Mouse (Mus musculus): ENCODE measurements around the gene Sdhd. TPM values are rescaled to one million over a fixed set of nuclear protein-coding genes. Genes with fewer than 3 reads are reported as not detected.

Sdhd gene
- polyA plus RNA-seq, 1 experiment from 2014 or later: 254 TPM

DNA sequence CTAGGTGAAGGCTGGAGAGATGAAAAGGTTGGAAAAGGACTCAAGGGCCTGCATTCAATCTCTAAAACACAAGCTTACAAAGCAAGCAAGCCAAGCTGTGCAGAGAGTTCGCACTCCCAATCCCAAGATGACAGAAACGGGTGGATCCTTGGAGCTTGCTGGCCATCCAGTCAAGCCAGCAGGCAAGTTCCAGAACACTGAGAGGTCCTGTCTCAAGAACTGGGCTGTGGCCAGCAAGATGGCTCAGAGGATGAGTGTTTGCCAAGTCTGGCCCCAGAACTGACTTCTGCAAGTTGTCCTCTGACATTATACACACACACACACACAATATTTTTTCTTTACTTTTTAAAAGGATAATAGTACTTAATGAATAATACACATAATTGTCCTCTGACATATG is 35.7 kb downstream of the Sdhd start:
- Histone ChIP-seq H3K27ac (ENCODE audit: low read depth, low read length) (no peak overlapping the region), H3K4me1 (replicated peaks; ENCODE audit: control insufficient read depth, insufficient read depth, low read length) (no peaks in the 10 kb centered on the region), H3K4me2 (replicated peaks; ENCODE audit: low read depth, low read length) (no peak overlapping the region), H3K9me3 (ENCODE audit: control insufficient read depth, low read length) (no peaks in the 10 kb centered on the region), H3K4me3 (ENCODE audit: low read depth, low read length) (no peak overlapping the region), H3K36me3 (ENCODE audit: control insufficient read depth, insufficient read depth, low read length) (no peaks in the 10 kb centered on the region), H3K27me3 (ENCODE audit: control insufficient read depth, insufficient read depth, low read length) (no peaks in the 10 kb centered on the region), H3K9ac (ENCODE audit: low read depth, low read length) (no peak overlapping the region)
- ATAC-seq (ENCODE audit: low FRiP score) (no peak), DNase-seq (ENCODE audit: low spot score) (no peak)
- 91% methylated on average over 2 of the region's 2 CpGs for WGBS

DNA sequence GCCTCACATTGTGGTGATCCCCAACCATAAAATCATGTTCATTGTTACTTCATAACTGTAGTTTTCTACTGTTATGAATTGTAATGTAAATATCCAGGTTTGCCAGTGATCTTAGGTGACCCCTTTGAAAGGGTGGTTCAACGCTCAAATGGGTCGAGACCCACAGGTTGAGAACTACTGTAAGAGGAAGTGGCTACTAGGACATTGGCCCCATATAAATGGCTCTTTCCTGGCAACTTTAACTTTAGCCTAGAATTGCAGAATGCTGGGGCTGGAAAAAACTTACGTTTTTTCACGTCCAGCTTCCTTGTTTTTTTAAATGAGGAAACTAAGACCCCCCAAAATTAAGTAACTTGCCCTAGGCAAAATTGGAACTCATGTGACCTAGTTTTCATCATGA is 36.2 kb downstream of the Sdhd start:
- Histone ChIP-seq H3K27me3 (ENCODE audit: control insufficient read depth, insufficient read depth, low read length) (no peaks in the 10 kb centered on the region), H3K9ac (ENCODE audit: low read depth, low read length) (no peak overlapping the region), H3K27ac (ENCODE audit: low read depth, low read length) (no peak overlapping the region), H3K4me2 (replicated peaks; ENCODE audit: low read depth, low read length) (no peak overlapping the region), H3K4me3 (ENCODE audit: low read depth, low read length) (no peak overlapping the region), H3K9me3 (ENCODE audit: control insufficient read depth, low read length) (no peaks in the 10 kb centered on the region), H3K36me3 (ENCODE audit: control insufficient read depth, insufficient read depth, low read length) (no peaks in the 10 kb centered on the region), H3K4me1 (replicated peaks; ENCODE audit: control insufficient read depth, insufficient read depth, low read length) (no peaks in the 10 kb centered on the region)
- WGBS: 83% methylated on average over 4 of the region's 4 CpGs
- ATAC-seq (ENCODE audit: low FRiP score): no peak
- DNase-seq (ENCODE audit: low spot score): no peak

DNA sequence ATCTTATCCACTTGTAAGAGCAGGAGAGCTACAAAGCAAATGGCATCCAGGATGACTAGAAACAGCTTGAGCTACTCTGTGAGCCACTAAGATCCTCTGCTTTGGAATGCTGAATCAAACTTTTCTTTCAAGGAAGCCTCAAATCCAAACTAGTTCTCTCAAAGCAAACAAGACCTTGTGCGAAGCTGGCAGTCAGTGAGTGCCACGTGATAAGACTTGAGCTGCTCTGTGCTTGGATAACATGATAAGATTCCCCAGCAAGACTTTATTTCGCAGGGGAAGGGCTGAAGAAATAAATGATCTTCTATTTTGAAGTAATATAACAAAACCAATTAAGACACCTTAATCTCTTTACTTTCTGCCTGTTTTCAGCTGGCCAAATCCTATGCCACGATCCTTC is 37.7 kb downstream of the Sdhd start:
- ATAC-seq (ENCODE audit: low FRiP score) (no peak), DNase-seq (ENCODE audit: low spot score) (no peak)
- Histone ChIP-seq H3K27me3 (ENCODE audit: control insufficient read depth, insufficient read depth, low read length) (no peaks in the 10 kb centered on the region), H3K4me3 (ENCODE audit: low read depth, low read length) (no peak overlapping the region), H3K36me3 (ENCODE audit: control insufficient read depth, insufficient read depth, low read length) (no peaks in the 10 kb centered on the region), H3K27ac (ENCODE audit: low read depth, low read length) (no peak overlapping the region), H3K9me3 (ENCODE audit: control insufficient read depth, low read length) (no peaks in the 10 kb centered on the region), H3K4me1 (replicated peaks; ENCODE audit: control insufficient read depth, insufficient read depth, low read length) (no peaks in the 10 kb centered on the region), H3K9ac (ENCODE audit: low read depth, low read length) (no peak overlapping the region), H3K4me2 (replicated peaks; ENCODE audit: low read depth, low read length) (no peak overlapping the region)
- WGBS: 87% methylated on average over 4 of the region's 4 CpGs

DNA sequence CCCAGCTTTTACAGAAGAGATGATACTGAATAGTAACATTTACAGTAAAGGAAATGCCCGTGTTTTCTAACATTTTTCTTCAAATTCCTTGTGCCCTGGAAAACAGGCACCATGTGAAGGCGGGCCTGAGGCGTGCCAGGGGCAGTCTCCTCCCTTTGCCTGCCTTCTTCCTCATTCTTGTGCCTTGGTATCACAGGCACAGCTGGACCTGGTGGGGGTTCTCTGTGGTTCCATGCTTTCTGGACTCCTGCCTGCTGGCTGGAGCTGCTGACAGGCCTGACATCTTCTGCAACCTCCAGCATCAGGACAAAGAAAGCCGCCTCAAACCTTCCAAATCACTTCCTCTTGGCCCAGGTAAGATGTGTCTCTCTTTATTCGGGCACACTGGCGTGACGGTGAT is 38.4 kb downstream of the Sdhd start:
- WGBS: 78% methylated on average over 7 of the region's 7 CpGs

DNA sequence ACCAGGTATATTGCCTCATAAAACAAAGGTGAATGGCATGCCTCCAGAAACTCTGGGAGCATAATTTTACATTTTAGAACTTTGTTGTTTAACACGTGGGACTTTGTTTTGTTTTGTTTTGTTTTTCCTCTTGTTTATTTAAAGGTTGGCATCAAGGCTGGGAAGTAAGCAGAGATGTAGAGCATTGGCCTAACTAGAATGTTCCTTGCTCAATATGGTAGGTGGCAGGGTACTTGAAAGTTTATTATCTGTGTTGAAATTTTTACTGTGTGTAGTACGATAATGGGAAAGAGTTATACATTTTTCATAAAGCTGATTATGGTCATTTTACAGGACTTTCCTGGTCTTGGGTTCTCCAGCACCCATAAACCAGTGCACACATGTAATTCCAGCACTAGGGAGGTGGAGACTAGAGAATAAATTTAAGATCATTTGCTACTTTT is 41.7 kb downstream of the Sdhd start:
- Histone ChIP-seq H3K9ac (ENCODE audit: low read depth, low read length) (no peak overlapping the region), H3K4me2 (replicated peaks; ENCODE audit: low read depth, low read length) (no peak overlapping the region), H3K4me1 (replicated peaks; ENCODE audit: control insufficient read depth, insufficient read depth, low read length) (no peaks in the 10 kb centered on the region), H3K27me3 (ENCODE audit: control insufficient read depth, insufficient read depth, low read length) (no peaks in the 10 kb centered on the region), H3K9me3 (ENCODE audit: control insufficient read depth, low read length) (no peaks in the 10 kb centered on the region), H3K27ac (ENCODE audit: low read depth, low read length) (no peak overlapping the region), H3K4me3 (ENCODE audit: low read depth, low read length) (no peak overlapping the region), H3K36me3 (ENCODE audit: control insufficient read depth, insufficient read depth, low read length) (no peaks in the 10 kb centered on the region)
- DNase-seq (ENCODE audit: low spot score) (no peak), ATAC-seq (ENCODE audit: low FRiP score) (no peak)
- 84% methylated on average over 2 of the region's 2 CpGs for WGBS

More for the DNA sequence above, 38.4 kb downstream of the Sdhd start:
- no peak for DNase-seq (ENCODE audit: low spot score)
- Histone ChIP-seq H3K36me3 (ENCODE audit: control insufficient read depth, insufficient read depth, low read length) (no peaks in the 10 kb centered on the region), H3K4me3 (ENCODE audit: low read depth, low read length) (no peak overlapping the region), H3K4me2 (replicated peaks; ENCODE audit: low read depth, low read length) (no peak overlapping the region), H3K4me1 (replicated peaks; ENCODE audit: control insufficient read depth, insufficient read depth, low read length) (no peaks in the 10 kb centered on the region), H3K27ac (ENCODE audit: low read depth, low read length) (no peak overlapping the region), H3K27me3 (ENCODE audit: control insufficient read depth, insufficient read depth, low read length) (no peaks in the 10 kb centered on the region), H3K9me3 (ENCODE audit: control insufficient read depth, low read length) (no peaks in the 10 kb centered on the region), H3K9ac (ENCODE audit: low read depth, low read length) (no peak overlapping the region)
- ATAC-seq (ENCODE audit: low FRiP score): no peak

DNA sequence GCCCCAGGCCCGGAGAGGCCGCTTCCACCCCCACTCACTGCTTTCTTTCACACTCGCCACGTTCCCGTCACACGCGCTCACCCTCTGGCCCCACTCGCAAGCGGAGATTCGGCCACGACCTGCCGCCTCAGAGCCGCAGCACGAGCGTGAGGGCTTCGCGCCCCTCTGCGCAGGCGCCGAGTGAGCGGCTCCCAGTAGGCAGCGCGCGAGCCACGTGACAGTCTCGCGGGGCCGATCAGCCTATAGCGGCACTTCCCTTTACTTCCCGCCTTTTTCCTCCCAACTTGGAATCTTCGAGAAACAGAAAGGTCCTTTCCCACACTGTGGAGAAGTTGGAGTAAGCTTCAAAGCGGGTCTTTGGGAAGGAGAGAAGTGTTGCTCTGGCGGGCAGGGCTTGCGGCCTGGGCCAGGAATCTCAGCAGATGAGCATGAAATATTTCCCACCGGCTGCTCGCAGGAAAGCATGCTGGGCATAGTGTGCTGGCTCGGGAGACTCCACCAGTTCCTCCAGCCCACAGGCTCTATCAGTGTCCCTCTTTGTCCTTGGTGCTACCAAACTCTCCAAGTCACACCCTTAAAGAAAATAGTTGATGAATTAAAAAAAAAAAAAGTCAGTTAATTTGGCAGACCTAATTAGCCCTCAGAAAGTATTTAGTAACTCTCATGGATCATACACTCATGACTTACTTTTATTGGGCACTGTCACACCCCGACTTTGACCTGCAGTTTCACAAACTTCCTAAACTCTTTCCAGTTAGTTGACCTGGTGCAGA is 42.3 kb downstream of the Sdhd start, which contains the start of gene Tex12:
Tex12 (minus strand) TSS at position 181 of the 773 bp plus-strand sequence.
- WGBS: 88% methylated on average over 38 of the region's 38 CpGs
- no peaks in the 10 kb centered on the region for H3K36me3 ChIP-seq (ENCODE audit: control insufficient read depth, insufficient read depth, low read length)
- H3K4me1 ChIP-seq (replicated peaks; ENCODE audit: control insufficient read depth, insufficient read depth, low read length): no peaks in the 10 kb centered on the region
- no peak for DNase-seq (ENCODE audit: low spot score)
- no peak within 1 kb of the TSS for H3K4me3 ChIP-seq (ENCODE audit: low read depth, low read length)
- no peaks in the 10 kb centered on the region for H3K9me3 ChIP-seq (ENCODE audit: control insufficient read depth, low read length)
- no peak within 1 kb of the TSS for H3K9ac ChIP-seq (ENCODE audit: low read depth, low read length)
- H3K27me3 ChIP-seq (ENCODE audit: control insufficient read depth, insufficient read depth, low read length): no peaks in the 10 kb centered on the region
- no peak within 1 kb of the TSS for H3K4me2 ChIP-seq (replicated peaks; ENCODE audit: low read depth, low read length)
- H3K27ac ChIP-seq (ENCODE audit: low read depth, low read length): no peak within 1 kb of the TSS
- no peak for ATAC-seq (ENCODE audit: low FRiP score)

DNA sequence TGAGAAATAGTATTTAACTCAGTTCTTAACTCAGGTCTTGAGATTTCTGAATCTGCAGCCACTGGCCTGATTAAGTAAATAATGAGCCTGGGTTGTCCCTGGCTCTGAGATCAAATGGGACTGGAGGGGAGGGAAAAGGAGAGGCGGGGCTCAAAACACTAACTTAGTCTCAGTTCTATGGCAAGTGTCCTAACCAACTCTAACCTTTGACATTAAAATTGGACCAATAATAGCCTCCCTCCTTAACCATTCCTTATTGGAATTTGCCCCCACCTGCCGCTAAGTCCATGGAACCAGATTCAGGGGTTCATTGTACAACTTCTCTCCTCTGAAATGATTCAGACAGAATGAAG is 48.5 kb downstream of the Sdhd start, which contains the start of gene Bco2:
Bco2 (minus strand) TSS at position 88 of the 353 bp plus-strand sequence.
- WGBS: 29% methylated on average over 2 of the region's 2 CpGs
- H3K27ac ChIP-seq (ENCODE audit: low read depth, low read length): peak within 1 kb of the TSS; percentile 45; the same call in 1 of the 2 replicates
- no peaks in the 10 kb centered on the region for H3K27me3 ChIP-seq (ENCODE audit: control insufficient read depth, insufficient read depth, low read length)
- ATAC-seq (ENCODE audit: low FRiP score): no peak
- H3K4me3 ChIP-seq (ENCODE audit: low read depth, low read length): peak within 1 kb of the TSS; percentile 13; the same call in 1 of the 2 replicates
- H3K9ac ChIP-seq (ENCODE audit: low read depth, low read length): peak within 1 kb of the TSS; percentile 49
- no peak for DNase-seq (ENCODE audit: low spot score)
- H3K4me1 ChIP-seq (replicated peaks; ENCODE audit: control insufficient read depth, insufficient read depth, low read length): no peaks in the 10 kb centered on the region
- no peaks in the 10 kb centered on the region for H3K9me3 ChIP-seq (ENCODE audit: control insufficient read depth, low read length)
- H3K36me3 ChIP-seq (ENCODE audit: control insufficient read depth, insufficient read depth, low read length): no peaks in the 10 kb centered on the region
- peak within 1 kb of the TSS; percentile 20; the same call in 1 of the 2 replicates for H3K4me2 ChIP-seq (replicated peaks; ENCODE audit: low read depth, low read length)

DNA sequence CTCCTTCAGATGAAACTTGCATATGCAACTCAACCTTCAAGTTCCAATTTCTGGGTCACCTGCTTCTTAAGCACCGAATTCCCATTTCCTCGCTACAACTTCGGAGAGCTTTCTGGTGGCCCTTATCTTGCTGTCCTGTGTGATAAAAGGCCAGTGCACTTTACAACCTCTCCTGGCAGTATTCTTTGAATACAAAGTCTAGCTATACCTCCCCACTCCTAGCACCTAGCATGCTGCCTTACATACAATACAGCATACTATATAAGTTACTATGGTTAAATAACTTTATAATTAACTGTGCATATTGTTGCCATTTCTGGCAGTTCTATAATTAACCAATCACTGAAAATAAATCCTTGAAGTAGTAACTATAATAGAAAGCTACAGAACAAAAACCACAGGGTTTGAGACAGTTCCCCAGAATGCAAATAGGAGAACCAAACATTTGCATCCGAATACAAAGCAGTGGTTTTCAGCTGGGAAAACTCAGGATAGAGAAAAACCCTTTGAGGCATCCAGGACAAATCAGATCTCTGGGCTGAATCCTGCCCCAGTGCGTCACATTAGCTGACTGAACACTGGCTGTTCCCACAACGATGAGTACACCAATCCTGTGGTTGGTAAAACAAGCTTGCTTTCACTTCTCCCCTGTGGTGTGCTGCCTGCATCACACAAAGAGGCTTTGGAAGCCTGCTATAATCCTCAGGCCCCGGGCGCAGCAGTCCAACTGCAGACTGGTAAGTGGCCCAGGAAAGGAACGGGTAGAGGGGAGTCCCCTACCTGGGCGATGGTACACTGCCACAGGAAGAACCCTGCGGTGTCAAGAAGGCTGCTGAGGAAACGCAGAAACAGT is 49.1 kb downstream of the Sdhd start, which contains the start of gene Il18:
Il18 (plus strand) TSS at position 587 of the 853 bp plus-strand sequence.
- H3K27ac ChIP-seq (ENCODE audit: low read depth, low read length): peak within 1 kb of the TSS; percentile 45; the same call in 1 of the 2 replicates
- H3K36me3 ChIP-seq (ENCODE audit: control insufficient read depth, insufficient read depth, low read length): no peaks in the 10 kb centered on the region
- peak; percentile 49 for DNase-seq (ENCODE audit: low spot score)
- WGBS: 23% methylated on average over 12 of the region's 12 CpGs
- H3K4me2 ChIP-seq (replicated peaks; ENCODE audit: low read depth, low read length): peak within 1 kb of the TSS; percentile 20; the same call in 1 of the 2 replicates
- H3K9me3 ChIP-seq (ENCODE audit: control insufficient read depth, low read length): no peaks in the 10 kb centered on the region
- ATAC-seq (ENCODE audit: low FRiP score): peak; percentile 70; the same call in 1 of the 2 replicates
- no peaks in the 10 kb centered on the region for H3K4me1 ChIP-seq (replicated peaks; ENCODE audit: control insufficient read depth, insufficient read depth, low read length)
- H3K27me3 ChIP-seq (ENCODE audit: control insufficient read depth, insufficient read depth, low read length): no peaks in the 10 kb centered on the region
- H3K4me3 ChIP-seq (ENCODE audit: low read depth, low read length): peak within 1 kb of the TSS; percentile 13; the same call in 1 of the 2 replicates
- H3K9ac ChIP-seq (ENCODE audit: low read depth, low read length): peak within 1 kb of the TSS; percentile 49
